Mouse (Mus musculus) heart, embryonic 10.5 days (tissue): ENCODE measurements around the gene Arf3. TPM values are rescaled to one million over a fixed set of nuclear protein-coding genes. Genes with fewer than 3 reads are reported as not detected.

Experiments used
- DNase-seq: peaks from one replicate; pipeline ENCODE4 v3.0.0-alpha.2; 2017; ENCODE audit warnings: low spot score
- H3K27ac ChIP-seq: fragments of 300-500 bp; sonication (generic); 2 replicates; pipeline ENCODE4 v1.5.1; 2016; ENCODE audit warnings: mild to moderate bottlenecking
- H3K27me3 ChIP-seq: fragments of 300-500 bp; sonication (generic); 2 replicates; pipeline ENCODE4 v1.6.1; 2016; ENCODE audit warnings: mild to moderate bottlenecking; ENCODE audit not compliant: poor library complexity, insufficient read depth, severe bottlenecking
- H3K36me3 ChIP-seq: fragments of 300-500 bp; sonication (generic); 2 replicates; pipeline ENCODE4 v1.6.1; 2016; ENCODE audit warnings: mild to moderate bottlenecking, moderate library complexity
- H3K4me1 ChIP-seq: fragments of 300-500 bp; sonication (generic); 2 replicates; pipeline ENCODE4 v1.6.1; 2016; ENCODE audit warnings: mild to moderate bottlenecking
- H3K4me3 ChIP-seq: fragments of 300-500 bp; sonication (generic); 2 replicates; pipeline ENCODE4 v1.5.1; 2016; ENCODE audit warnings: mild to moderate bottlenecking, moderate library complexity
- H3K9me3 ChIP-seq: fragments of 300-500 bp; sonication (generic); 2 replicates; pipeline ENCODE4 v1.6.1; 2016; ENCODE audit warnings: mild to moderate bottlenecking, moderate library complexity
- WGBS: fragments of 180-500 bp; shearing (Covaris S2); methylation state at CpG from one replicate; pipeline ENCODE4 v1.1.7; 2016; 5-methylcytosine and 5-hydroxymethylcytosine counted together
- polyA plus RNA-seq: library from polyadenylated mRNA; unstranded; fragments of >200 nt; fragmentation: Nextera tagmentation; extraction: Ambion mirVana; gene quantifications from 2 replicates; pipeline ENCODE4 v1.2.1, GENCODE M21; 2016

Gene Arf3
- polyA plus RNA-seq, 1 experiment from 2014 or later, result 42.7 TPM

GRCm38 (mm10) chr15:98722854-98723253 lies 40.2 kb downstream of the Arf3 start:
- DNase-seq, result no peak
- WGBS, result 52% methylated on average over 14 of the region's 14 CpGs
- H3K36me3 ChIP-seq, result no peaks in the 10 kb centered on the region
- H3K27me3 ChIP-seq, result peaks cover 37% of the 10 kb centered on the region; the same call in 1 of the 2 replicates
- no peaks in the 10 kb centered on the region for H3K9me3 ChIP-seq
- H3K4me1 ChIP-seq, result peaks cover 38% of the 10 kb centered on the region
- no peak overlapping the region for H3K27ac ChIP-seq
- no peak overlapping the region for H3K4me3 ChIP-seq

GRCm38 (mm10) chr15:98722191-98722590 lies 40.8 kb downstream of the Arf3 start:
- H3K27ac ChIP-seq, result no peak overlapping the region
- no peaks in the 10 kb centered on the region for H3K36me3 ChIP-seq
- no peaks in the 10 kb centered on the region for H3K9me3 ChIP-seq
- peaks cover 37% of the 10 kb centered on the region; the same call in 1 of the 2 replicates for H3K27me3 ChIP-seq
- peaks cover 31% of the 10 kb centered on the region for H3K4me1 ChIP-seq
- no peak for DNase-seq
- H3K4me3 ChIP-seq, result no peak overlapping the region
- 76% methylated on average over 8 of the region's 8 CpGs for WGBS

- no peak overlapping the region for H3K27ac ChIP-seq
- no peak for DNase-seq
- no peak overlapping the region for H3K4me3 ChIP-seq
- peaks cover 15% of the 10 kb centered on the region; the same call in 1 of the 2 replicates for H3K27me3 ChIP-seq
- 58% methylated on average over 16 of the region's 16 CpGs for WGBS
- H3K36me3 ChIP-seq, result no peaks in the 10 kb centered on the region
- no peaks in the 10 kb centered on the region for H3K9me3 ChIP-seq
- H3K4me1 ChIP-seq, result no peaks in the 10 kb centered on the region
Observed at GRCm38 (mm10) chr15:98717301-98717700, 45.7 kb downstream of the Arf3 start.

- DNase-seq, result no peak
- Histone ChIP-seq H3K36me3 (no peaks in the 10 kb centered on the region), H3K9me3 (no peaks in the 10 kb centered on the region), H3K4me3 (no peak overlapping the region), H3K27me3 (peaks cover 4% of the 10 kb centered on the region; the same call in 1 of the 2 replicates), H3K27ac (no peak overlapping the region), H3K4me1 (no peaks in the 10 kb centered on the region)
- WGBS, result 69% methylated on average over 5 of the region's 5 CpGs
Observed at GRCm38 (mm10) chr15:98714230-98714652, 48.8 kb downstream of the Arf3 start.

- Histone ChIP-seq H3K9me3 (no peaks in the 10 kb centered on the region), H3K4me3 (no peak overlapping the region), H3K4me1 (peaks cover 5% of the 10 kb centered on the region), H3K36me3 (no peaks in the 10 kb centered on the region), H3K27ac (no peak overlapping the region), H3K27me3 (peaks cover 23% of the 10 kb centered on the region)
- peak; percentile 85 for DNase-seq
- WGBS, result 17% methylated on average over 9 of the region's 9 CpGs
Observed at GRCm38 (mm10) chr15:98710442-98710841, 52.6 kb downstream of the Arf3 start.

- WGBS, result 20% methylated on average over 16 of the region's 16 CpGs
Observed at GRCm38 (mm10) chr15:98707766-98708372, 55.1 kb downstream of the Arf3 start, which contains the start of gene Ccdc65. Gene Ccdc65, plus strand, starts transcription at chr15:98708207.

GRCm38 (mm10) chr15:98704312-98704711 lies 58.7 kb downstream of the Arf3 start:
- H3K27ac ChIP-seq, result no peak overlapping the region
- WGBS, result 61% methylated on average over 9 of the region's 9 CpGs
- no peak overlapping the region for H3K4me3 ChIP-seq
- peaks cover 80% of the 10 kb centered on the region for H3K27me3 ChIP-seq
- no peaks in the 10 kb centered on the region for H3K9me3 ChIP-seq
- DNase-seq, result no peak
- no peaks in the 10 kb centered on the region for H3K36me3 ChIP-seq
- peaks cover 10% of the 10 kb centered on the region for H3K4me1 ChIP-seq

More at GRCm38 (mm10) chr15:98707766-98708372, 55.1 kb downstream of the Arf3 start, which contains the start of gene Ccdc65:
- Histone ChIP-seq H3K4me3 (peak within 1 kb of the TSS; percentile 55), H3K4me1 (peaks cover 5% of the 10 kb centered on the region), H3K9me3 (no peaks in the 10 kb centered on the region), H3K27ac (no peak within 1 kb of the TSS), H3K36me3 (no peaks in the 10 kb centered on the region), H3K27me3 (peaks cover 48% of the 10 kb centered on the region)
- DNase-seq, result peak; percentile 87

GRCm38 (mm10) chr15:98699190-98700105 lies 63.6 kb downstream of the Arf3 start:
- Histone ChIP-seq H3K36me3 (no peaks in the 10 kb centered on the region), H3K27ac (peak overlapping the region; percentile 62), H3K4me1 (peaks cover 11% of the 10 kb centered on the region), H3K27me3 (peaks cover 57% of the 10 kb centered on the region), H3K9me3 (no peaks in the 10 kb centered on the region), H3K4me3 (peak overlapping the region; percentile 51)
- WGBS, result 6% methylated on average over 40 of the region's 40 CpGs
- DNase-seq, result peak; percentile 91

- H3K4me3 ChIP-seq, result no peak overlapping the region
- DNase-seq, result no peak
- peaks cover 32% of the 10 kb centered on the region for H3K4me1 ChIP-seq
- H3K9me3 ChIP-seq, result no peaks in the 10 kb centered on the region
- WGBS, result 51% methylated on average over 8 of the region's 8 CpGs
- no peak overlapping the region for H3K27ac ChIP-seq
- H3K36me3 ChIP-seq, result no peaks in the 10 kb centered on the region
- peaks cover 24% of the 10 kb centered on the region for H3K27me3 ChIP-seq
Observed at GRCm38 (mm10) chr15:98696216-98696615, 66.8 kb downstream of the Arf3 start.

GRCm38 (mm10) chr15:98695726-98696125 lies 67.3 kb downstream of the Arf3 start:
- Histone ChIP-seq H3K4me1 (peaks cover 37% of the 10 kb centered on the region), H3K4me3 (no peak overlapping the region), H3K9me3 (no peaks in the 10 kb centered on the region), H3K36me3 (no peaks in the 10 kb centered on the region), H3K27ac (no peak overlapping the region), H3K27me3 (peaks cover 20% of the 10 kb centered on the region)
- 47% methylated on average over 9 of the region's 9 CpGs for WGBS
- no peak for DNase-seq

GRCm38 (mm10) chr15:98692171-98692715 lies 70.8 kb downstream of the Arf3 start:
- peak overlapping the region; percentile 24; the same call in 1 of the 2 replicates for H3K4me3 ChIP-seq
- H3K27ac ChIP-seq, result peak overlapping the region; percentile 70
- WGBS, result 17% methylated on average over 11 of the region's 11 CpGs
- peaks cover 44% of the 10 kb centered on the region for H3K4me1 ChIP-seq
- H3K27me3 ChIP-seq, result peaks cover 4% of the 10 kb centered on the region; the same call in 1 of the 2 replicates
- peak; percentile 88 for DNase-seq
- no peaks in the 10 kb centered on the region for H3K36me3 ChIP-seq
- H3K9me3 ChIP-seq, result no peaks in the 10 kb centered on the region

GRCm38 (mm10) chr15:98691486-98692147 lies 71.4 kb downstream of the Arf3 start:
- H3K36me3 ChIP-seq, result no peaks in the 10 kb centered on the region
- peak overlapping the region; percentile 24; the same call in 1 of the 2 replicates for H3K4me3 ChIP-seq
- peaks cover 4% of the 10 kb centered on the region; the same call in 1 of the 2 replicates for H3K27me3 ChIP-seq
- H3K27ac ChIP-seq, result peak overlapping the region; percentile 70
- no peaks in the 10 kb centered on the region for H3K9me3 ChIP-seq
- 43% methylated on average over 7 of the region's 7 CpGs for WGBS
- no peak for DNase-seq
- H3K4me1 ChIP-seq, result peaks cover 44% of the 10 kb centered on the region
